Mouse (Mus musculus) spleen, postnatal 14 days (tissue): Measurements from ENCODE around the gene Bola1.
A peak's percentile ranks its signal among the peaks of the same experiment; 100 is the strongest.
"Not testable (repeated sequence)": the region's sequence is repeated elsewhere in the genome, so short reads cannot be mapped to it uniquely, and the experiment has no call there.

Experiments
- DNase-seq, 2 experiments: peaks; one replicate each; pipeline ENCODE4 v3.0.0; 2021 to 2022; ENCODE audit warnings: low spot score in 2 of 2

Bola1 gene

DNA sequence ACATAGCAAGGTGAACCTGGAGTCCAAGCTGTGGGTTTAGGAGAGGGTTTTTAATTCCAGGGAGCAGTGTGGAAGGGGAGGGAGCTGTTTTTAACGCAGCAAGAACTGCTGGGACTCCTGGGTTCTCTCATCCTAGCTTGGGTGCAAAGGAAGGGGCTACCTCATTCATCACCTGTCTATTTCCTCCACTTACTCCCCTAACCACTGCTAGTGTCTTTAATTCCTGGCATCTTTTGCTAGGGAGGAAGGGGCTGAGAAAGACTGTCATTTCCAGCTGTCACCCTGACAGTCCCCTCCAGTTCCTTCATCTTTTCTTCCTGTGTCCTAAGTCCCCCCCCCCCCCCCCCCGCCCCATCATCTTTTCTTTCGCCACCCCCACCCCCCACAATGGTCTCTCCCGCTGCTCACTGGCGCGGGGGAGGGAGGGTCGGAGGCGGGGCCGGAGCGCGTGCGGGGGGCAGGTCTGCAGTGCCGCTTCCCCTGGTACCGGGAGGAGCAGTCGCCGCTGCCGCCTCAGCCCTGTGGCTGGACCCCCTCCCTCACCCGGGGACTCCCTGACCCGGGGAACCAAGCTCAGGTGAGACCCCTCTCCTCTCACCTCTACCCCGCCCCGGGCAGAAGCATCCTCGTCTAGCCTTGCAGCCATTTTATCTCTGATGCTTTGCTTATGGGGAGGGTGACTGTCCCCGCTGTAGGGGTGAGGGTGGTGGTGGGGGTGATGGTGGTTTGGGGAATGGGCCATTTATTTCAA is 38.6 kb downstream of the Bola1 start, which contains the start of gene Sv2a:
TSS of gene Sv2a (plus strand) at position 425 of the 751 bp plus-strand sequence.
- peak in 1 of 2 experiments; percentile 30 for DNase-seq

DNA sequence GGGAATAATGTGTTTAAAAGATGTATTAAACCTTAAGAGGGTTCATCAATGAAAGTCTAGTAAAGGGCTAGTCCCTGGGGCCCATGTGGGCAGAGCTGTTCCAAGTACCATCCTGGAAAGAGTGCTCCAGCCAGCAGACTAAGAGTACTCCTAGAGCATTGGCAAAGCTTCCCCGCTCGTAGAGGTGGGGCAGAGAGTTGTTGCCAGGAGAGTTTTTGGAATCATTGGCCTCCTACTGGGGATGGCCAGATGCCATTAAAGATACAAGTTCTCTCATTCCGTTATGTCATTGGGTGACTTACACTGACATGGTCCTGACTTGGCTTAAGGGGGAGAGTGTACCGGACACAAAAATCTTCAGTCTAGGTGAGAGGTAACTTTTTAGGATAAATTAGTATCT is 40.0 kb downstream of the Bola1 start:
- no peak for DNase-seq

DNA sequence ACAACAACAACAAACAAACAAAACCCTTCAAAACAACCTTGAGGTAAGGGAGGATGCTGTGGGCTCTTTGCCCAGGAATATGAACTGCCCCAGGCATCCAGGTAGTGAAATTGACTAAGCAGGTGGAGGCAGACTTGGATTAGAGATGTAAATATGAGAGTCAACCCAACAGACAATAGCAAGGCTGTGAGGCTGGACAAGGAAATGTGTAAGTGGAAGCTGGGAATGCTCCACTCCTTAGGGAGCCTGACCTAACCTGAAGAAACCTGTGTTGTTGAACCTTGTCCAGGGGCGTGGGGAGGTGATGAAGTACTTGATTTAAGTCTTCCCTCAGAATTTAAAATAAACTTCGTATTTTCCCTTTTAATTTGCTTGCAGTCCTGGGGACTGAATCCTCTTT is 40.6 kb downstream of the Bola1 start:
- DNase-seq: no peak

DNA sequence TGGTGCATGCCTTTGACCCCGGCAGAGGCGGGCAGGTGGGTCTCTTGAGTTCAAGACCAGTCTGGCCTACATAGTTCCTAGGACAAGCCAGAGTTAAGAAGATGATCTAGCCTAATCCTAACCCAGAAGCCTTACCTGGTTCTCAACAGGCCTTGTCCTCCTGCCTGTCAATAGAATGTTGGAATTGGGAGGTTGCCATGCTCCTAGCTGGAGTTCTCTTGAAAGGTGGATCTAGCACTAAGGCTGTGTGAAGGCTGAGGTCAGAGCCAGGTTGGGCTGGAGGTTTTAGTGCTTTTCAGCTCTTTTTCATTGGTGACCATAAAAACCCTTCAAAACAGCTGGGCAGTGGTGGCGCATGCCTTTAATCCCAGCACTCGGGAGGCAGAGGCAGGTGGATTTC is 41.1 kb downstream of the Bola1 start:
- DNase-seq: no peak

DNA sequence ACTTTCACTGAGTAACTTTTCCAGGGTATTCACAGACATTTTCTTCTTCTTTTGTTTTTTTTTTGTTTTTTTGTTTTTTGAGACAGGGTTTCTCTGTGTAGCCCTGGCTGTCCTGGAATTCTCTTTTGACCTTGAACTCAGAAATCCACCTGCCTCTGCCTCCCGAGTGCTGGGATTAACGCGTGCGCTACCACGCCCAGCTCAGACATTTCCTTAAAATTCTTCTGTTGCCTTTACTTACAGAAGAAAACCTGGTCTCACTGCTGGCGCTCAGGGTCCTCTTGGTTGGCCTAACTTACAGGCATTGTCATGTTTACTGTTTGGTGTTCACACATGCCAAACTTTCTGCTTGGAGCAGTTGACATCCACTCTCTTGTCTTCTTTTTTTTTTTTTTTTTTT is 44.3 kb downstream of the Bola1 start:
- DNase-seq: no peak

DNA sequence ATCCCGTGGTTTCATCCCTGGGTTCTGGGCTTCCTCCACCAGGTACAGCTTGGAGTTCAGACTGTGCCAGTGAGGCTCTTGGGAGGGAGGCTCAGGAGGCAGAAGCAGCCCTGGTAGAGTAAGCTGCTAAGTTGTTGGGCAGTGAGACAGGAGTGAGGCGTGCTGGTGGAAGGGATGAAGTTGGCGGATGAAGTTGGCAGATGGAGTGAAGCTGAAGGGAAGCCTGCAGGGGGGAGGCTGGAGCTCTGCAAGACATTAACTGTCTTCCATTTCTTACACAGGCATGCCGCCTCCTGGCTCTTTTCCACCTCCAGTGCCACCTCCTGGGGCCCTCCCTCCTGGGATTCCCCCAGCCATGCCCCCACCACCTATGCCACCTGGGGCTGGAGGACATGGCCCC is 45.5 kb downstream of the Bola1 start:
- DNase-seq: not testable (repeated sequence)

DNA sequence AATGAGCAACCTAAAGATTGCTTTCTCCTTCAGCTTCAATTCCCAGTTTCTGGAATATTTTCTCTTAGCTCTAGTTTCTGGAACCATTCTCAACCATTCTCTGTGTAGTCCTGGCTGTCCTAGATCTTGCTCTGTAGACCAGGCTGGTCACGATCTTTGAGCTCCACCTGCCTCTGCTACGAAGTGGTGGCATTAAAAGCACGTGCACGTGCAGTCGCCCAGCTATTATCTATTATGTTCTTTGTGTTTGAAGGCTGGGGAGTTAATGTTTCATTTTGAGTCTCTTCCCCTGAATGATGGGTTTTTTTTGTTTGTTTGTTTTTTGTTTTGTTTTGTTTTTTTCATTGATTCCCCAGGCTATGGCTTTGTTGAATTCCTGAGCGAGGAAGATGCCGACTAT is 46.3 kb downstream of the Bola1 start:
- DNase-seq: no peak

DNA sequence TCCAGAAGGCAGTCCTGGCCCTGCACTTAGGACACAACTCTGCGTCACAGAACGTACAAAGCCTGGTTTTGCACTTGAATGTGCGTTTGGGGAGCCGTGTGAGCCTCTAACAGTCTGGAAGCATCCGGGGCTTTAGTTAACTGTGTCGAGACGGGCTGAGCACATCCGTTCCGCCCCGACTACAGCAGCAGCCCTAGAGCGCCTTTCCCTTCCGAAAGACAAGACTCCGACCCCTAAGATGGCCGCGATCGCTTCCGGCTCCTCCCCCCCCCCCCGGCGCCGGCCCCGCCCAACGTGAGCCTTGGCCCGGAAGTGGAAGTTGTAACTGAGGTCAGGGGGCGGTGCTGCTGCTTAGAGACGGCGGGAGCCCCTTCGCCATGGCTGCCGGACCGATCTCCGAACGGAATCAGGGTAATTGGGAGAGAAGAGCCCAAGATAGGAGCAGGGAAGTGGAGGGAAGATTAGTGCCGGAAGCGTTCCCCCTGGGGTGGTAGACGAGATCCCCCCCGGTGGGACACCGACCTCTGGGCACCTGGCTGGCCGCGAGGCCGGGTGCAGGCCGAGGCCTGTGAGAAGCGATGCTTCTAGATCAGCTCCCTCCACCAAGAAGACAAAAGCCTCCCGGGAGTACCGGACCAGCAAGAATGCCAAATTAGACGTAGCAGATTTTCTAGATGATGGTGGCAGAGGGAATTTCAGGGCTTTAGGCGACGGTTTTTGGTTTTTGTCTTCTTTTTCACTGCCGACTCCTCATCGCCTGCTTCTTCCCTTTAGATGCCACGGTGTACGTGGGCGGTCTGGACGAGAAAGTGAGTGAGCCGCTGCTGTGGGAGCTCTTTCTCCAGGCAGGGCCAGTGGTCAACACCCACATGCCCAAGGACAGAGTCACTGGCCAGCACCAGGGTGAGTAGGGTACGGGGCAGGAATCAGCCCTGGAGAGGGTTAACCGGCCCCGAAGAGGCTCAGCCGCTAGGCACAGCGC is 47.0 kb downstream of the Bola1 start, which contains the start of gene Sf3b4:
TSS of gene Sf3b4 (plus strand) at position 136 of the 982 bp plus-strand sequence.
- DNase-seq: peak; percentile 70 to 78

DNA sequence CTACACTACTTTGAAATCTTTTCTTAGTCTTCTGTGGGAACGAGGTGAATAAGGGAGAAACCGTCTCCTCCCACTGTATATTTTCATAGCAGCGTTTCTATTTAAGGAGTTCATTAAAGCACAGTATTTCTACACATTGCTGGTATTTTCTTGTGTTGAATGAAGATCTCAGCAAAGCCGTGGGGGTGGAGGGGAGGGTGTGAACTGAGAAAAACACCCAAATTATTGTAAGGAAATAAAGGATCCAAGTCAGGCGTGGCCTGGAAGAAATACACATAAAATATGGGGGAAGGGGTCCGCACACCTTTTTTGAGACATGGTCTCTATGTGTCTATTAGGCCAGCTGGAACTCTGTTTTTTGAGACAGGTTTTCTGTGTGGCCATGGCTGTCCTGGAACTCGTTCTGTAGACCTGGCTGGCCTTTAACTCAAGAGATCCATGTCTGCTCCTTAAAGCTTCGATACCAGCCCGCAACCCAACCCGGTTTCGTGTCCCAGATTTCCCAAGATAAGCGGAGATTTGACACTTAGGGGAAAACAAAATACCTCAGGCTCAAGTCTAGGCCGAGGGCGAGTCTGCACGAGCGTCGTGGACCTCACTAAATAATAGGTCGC is 47.8 kb downstream of the Bola1 start:
- DNase-seq: no peak

DNA sequence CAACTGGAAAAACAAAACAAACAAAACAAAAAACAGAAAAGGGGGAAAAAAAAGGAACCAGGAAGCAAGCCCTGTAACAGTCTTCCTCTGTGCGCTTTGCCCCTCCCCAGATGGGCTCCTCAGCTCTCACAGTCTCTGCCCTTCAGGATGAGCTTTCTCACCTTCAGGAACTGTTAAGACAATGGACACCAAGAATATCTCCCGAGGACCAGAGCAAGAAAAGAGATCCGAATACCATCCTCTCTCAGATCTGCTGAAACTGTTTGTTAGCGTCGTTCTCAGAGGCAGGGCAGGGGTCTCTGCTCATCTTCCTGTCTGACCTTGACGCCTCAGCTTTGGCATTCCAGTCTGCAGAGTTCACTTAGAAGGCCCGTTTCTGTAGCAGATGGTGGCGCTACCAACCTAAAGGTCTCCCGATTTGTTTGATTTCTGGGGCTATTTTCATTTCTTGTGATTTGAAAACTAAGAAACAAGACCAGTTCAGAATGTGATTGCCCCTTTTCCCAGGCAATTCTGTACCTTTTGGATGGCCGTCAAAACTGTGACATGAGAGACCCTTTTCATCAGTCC is 48.4 kb downstream of the Bola1 start:
- no peak for DNase-seq

DNA sequence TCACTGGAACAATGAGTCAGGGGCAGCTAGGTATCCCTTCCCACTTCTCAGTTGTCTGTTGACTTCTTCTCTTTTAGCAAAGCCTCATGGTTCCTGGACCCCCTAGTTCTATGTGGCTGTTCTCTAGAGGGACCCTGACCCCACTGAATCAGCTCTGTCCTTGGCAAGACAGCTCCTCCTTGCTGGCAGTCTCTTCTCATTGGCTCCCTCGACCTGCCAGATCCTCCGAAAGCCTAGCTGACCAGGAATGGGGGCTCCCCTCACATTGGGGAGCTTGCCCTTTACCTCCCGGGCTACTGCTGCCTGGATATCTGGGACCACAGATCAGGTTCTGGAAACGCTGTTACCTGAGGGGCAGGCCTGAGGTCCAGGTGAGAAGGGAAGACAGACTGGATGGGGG is 49.2 kb downstream of the Bola1 start:
- no peak for DNase-seq

DNA sequence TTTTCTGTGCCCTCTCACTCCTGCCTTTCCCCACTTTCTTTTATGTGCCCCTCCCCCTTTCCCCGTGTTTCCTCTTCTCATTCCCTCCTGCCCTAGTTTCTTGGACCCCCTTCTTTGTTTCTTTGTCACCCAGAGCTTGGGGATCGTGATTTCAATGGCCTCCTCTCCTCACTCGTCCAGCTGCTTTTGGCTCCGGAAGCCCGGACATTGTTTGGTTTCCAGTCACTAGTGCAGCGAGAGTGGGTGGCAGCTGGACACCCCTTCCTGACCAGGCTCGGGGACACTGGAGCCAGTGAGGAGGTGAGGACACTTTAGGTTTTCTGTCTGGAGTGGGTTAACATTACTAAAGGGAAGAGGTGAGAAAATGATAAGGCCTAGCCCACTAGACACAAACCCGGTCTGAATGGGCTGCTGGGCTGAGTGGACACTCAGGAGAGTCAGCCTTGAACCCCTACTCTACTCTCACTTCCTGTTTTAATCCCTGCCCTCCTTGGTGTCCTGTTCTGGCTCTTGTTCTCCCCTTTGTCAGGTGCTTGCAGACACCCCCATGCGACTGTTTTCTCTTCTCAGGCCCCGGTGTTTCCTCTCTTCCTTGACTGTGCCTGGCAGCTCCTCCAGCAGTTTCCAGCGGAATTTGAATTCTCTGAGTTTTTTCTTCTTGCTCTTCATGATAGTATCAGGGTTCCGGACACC is 50.9 kb downstream of the Bola1 start:
- DNase-seq: no peak

DNA sequence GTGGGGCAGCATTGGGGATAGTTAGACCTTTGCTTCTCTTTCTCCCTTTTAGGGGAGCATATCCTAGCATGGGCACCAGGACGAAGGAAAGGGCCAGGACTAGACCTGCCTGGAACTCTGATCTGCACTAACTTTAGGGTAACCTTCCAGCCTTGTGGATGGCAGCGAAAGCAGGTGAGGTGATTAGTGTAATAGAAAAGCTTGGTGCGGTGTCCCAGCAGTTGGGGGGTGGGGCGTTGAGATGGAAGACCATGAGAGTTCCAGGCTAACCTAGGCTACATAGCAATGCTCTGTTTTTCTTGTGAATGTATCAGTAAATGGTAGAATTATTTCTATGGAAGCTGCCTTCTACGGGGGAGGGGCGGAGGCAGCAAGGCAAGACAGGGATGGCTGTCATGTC is 56.5 kb downstream of the Bola1 start:
- DNase-seq: no peak

DNA sequence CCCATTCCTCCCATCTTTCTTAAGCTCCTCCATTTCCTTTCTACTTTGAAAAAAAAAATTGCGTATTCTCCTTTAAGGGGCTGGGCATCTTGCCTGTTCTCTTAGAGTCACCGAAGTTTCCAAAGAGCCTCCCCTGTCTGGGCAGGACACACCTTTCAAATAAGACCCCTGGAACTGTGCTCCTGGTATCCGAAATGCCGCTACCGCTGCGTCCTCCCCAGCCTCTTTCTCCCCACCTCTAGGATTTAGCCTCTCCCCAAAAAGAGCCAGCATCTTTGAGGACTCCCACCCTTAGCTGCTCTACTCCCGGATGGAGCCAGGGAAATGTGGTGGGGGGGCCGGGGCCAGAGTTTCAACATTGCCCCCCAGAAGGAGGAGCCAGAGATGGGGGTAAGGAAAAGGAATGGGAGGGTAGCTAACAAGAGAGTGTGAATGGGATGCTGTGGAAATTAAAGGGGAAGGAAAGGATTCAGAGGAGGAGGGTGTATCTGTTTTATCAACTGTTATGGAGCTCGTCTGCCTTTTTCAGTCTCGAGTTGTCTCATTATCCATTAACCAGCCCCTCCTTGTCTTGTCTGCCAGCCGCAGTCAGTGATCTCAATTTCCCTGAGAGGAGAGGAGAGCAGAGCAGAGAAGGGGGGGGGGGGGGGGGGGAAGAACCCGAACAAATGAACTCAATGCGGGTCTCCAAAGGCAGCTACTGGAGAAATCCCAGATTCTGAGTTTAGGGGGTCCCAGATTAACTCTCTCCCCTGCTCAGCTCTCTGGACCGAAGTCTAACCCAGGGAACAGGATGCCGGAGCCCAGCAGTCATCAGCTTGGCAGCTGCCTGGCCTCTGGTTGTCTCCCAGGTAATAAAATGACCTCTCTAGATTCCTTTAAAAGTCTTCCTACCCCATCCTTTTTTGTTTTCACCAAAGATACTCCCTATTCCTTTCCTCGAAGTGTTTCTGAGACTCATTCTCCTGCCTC is 57.4 kb downstream of the Bola1 start, which contains the start of gene Mtmr11:
TSS of gene Mtmr11 (plus strand) at position 136 of the 972 bp plus-strand sequence.
- DNase-seq: no peak

DNA sequence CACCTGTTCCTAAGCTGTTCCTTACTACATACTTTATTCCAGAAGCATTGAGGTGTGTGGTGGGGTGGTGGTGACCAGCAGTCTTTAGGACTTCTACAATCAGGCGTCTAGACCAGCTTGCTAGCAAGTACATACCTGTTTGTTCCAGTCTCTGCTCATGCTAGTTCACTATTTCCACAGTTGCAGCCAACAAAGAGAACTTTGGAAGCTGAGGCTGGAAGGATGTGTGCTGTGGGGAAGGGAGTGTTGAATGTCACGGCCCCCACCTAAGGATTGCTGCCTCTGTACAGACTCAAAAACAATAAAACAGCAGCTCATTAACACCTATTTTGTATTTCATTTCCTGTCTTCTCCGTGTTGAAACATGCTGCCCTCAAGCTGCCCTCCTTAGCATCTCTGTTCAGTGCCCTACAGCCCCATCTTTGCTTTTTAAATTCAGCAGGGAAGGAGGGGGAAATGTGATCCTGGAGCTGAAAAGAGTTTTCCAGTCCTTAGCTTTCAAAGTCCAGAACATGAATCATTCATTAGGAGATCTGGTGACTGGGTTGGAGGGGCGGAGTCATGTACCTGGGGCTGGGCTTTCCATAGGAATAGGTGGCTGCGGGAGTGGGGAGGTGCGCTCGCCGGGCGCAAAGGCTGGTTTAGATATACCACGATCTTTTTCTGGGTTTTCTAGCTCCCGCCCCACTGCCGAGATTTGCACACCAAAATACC is 58.5 kb downstream of the Bola1 start:
- no peak for DNase-seq

DNA sequence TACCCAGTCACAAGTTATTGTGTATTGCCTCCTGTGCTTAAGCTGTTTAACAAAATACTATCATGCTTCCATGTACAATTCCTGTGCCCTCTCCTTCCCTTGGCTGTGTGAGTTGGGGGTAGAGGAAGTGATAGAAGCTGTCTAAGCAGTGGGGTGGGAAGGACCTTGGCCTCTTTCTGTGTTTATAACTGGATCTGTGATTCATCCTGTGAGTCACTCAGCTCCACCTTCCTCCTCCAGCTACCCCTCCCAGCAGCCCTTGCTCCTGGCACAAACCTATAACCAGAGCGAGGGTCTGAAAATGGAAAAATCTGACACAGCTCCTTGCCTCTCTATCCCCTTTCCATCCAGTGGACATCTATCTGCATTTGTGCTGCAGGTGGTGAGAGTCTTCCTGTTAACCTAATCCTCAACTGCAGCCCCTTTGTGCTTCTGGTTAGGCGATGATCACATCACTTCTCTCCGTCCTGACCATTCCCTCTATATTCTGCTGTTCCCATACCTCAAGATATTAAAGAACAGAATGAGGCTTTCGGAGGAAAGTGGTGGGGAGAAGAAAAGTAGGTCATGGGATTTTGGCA is 59.2 kb downstream of the Bola1 start:
- no peak for DNase-seq

DNA sequence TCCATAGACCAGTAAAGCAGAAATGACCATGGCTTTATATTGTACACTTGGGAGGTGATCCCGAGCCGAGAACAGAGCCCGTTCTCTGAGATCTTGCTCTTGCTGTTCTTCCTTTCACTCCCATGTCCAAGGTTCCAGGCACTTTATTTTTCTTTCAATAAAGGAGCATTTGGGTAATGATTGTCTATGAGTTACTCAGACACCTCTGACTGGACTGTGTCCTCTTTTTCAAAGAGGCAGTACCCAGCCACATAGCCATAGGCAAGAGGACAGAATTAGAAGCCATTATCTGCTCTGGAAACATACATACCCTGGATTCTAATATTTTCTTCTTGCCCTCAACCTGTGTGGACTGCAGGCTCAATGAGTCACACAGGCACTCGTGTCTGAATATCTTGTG is 59.7 kb downstream of the Bola1 start:
- DNase-seq: no peak

DNA sequence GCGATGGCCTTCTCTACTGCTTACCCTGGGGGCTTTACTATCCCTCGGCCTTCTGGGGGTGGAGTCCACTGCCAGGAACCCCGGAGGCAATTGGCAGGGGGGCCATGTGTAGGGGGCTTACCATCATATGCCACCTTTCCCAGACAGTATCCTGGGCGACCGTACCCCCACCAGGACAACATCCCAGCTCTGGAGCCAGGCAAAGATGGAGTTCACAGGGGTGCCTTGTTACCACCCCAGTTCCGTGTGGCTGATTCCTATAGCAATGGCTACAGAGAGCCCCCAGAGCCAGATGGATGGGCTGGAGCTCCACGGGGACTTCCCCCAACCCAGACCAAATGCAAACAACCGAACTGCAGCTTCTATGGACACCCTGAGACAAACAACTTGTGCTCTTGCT is 64.0 kb downstream of the Bola1 start:
- DNase-seq: no peak

DNA sequence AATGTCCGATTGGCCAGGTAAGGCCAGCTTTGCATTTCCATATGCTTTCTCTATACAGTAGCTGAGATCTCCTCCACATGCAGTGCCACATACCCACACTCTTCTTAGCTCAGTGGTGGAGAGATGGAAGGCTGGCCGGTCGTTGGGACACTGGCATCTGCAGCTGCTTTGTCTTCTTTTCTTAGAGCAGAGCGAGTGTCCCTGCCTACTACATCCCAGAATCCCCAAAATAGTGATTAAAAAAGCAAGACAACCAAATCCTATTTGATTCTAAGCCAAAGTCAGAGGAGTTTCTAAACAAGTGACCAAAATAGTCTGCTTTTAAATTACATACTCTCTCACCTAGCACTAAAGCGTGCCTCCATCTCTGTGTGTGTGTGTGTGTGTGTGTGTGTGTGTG is 66.9 kb downstream of the Bola1 start:
- DNase-seq: no peak
